Mouse (Mus musculus) G1E (cell line): ENCODE results near the gene Kdm6a.

Experiments used
- CTCF ChIP-seq: IDR thresholded peaks from 2 replicates; pipeline ENCODE4 v1.5.1; 2012; ENCODE audit warnings: low read depth, low read length, inconsistent platforms, mixed read lengths
- POLR2AphosphoS5 ChIP-seq: IDR thresholded peaks from 2 replicates; pipeline ENCODE4 v1.6.1; 2012; ENCODE audit warnings: low read depth, low read length, inconsistent platforms; ENCODE audit not compliant: insufficient replicate concordance
- TAL1 ChIP-seq: conservative IDR thresholded peaks from 2 replicates; pipeline ENCODE4 v1.6.1; 2012; ENCODE audit warnings: low read depth, low read length, inconsistent platforms, mixed read lengths

DNA sequence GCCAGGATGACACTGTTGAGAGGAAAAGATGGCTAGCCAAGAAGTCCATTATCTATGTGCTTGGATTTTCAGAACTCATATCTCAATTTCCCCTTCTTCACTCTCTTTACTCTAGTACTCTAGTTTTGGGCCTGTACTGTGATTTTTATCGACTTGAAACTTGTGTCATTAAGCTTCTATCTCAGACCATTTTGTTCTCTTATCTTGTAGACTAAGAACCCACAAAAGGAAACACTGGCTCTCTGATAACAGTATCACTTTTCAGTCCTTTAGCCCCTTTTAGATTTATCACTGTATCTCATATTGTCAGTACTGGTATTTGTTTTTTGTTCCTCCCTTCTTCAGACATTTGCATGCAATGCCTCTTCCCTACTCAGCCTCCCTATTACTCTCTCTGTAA lies 17.1 kb downstream of the Kdm6a start:
- no peak for TF ChIP-seq CTCF
- no peak for TF ChIP-seq POLR2AphosphoS5
- peak; percentile 81 for TF ChIP-seq TAL1
